Mouse (Mus musculus): ENCODE data around the gene Capn2.

Capn2 gene

DNA sequence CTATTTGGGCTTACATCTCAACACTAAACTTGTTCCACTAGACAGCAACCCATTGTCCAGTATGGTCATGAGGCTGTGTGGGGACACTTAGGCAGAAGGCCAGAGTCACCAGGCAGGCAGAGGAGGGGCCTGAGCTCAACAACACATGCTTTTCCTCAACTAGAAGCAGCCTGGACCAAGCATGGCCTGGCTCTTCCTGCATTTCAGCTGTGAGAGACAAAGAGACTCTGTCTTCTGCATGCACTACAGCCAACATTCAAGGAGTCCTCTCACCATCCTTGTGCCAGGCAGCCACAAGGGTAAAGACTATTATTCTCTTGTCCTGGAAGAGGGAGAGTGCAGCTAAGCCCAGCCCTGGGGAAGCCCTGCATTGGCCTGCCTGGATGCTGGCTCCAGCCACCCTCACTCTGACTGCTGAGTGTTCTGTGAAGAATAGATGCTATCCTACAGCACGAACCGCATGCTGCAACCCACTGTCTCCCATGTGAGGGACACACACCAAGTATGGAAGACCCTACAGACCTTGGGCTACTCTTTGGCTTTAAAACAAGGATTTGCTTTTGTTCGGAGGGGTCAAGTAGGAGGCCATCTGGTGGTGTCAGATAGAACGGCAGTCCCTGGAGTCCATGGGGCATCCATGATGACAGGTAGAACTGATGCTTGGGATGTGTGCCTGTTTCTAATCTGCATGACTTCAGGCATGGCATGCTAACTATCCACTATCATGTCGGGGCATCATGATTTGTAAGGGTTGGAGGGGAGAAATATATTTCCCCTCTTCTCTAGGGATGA is 42.2 kb downstream of the Capn2 start:
- no peak for DNase-seq (ENCODE audit: extremely low spot score, low read depth, low spot score)

DNA sequence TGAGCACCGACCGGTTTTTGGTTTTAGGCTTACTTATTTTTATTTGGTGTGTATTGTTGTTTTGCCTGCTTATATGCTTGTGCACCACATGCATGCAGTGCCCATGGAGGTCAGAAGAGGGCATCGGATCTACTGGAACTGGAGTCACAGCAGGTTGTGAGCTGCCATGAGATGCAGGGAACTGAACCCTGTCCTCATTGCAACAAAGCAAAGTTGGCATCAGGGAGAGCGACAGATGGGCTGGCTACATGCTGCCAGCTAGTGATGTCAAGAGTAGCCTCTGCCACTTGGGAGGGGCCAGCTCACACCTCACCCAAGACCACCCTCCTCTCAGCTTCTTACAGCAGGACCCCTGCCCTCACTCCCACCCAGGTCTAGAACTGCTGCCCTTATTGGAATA is 51.4 kb downstream of the Capn2 start:
- no peak for DNase-seq (ENCODE audit: extremely low spot score, low read depth, low spot score)

DNA sequence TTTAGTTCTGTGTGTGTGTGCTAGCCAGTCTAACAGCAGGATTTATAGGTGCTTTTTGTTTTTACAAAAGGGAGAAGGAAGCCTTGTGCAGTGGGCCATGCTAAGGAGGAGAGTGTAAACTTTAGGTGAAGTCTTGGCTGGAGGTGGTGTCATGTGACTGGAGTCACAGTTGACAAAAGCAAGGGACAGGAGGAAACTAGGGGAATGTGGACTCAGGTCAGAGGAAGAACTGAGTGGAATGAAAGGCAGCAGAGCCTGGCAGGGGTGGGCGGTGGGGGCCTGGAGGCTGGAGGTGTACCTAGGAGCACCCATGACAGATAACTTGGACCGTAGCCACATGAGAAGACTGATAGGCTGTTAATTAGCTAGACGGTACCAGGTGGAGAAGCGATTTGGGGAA is 52.1 kb downstream of the Capn2 start:
- no peak for DNase-seq (ENCODE audit: extremely low spot score, low read depth, low spot score)

DNA sequence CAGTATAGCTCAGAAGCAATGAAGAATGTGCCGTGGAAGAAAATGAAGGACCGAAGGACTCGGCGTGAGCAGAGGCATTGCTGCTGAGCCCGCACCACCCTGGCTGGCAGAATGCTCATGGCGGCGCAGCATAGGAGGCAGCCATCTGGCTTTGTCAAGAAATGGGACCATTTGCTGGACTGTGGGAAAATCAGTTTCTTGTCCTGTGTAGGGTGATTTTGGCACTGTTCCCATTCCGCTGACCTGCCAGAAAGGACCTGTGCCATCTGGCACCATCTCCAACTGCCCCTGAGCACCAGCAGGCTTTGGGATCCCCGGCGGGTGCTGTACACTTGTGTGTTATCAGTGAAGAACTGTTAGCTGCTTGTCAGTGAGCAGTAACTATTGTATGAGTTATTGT is 55.6 kb downstream of the Capn2 start:
- no peak for DNase-seq (ENCODE audit: extremely low spot score, low read depth, low spot score)

DNA sequence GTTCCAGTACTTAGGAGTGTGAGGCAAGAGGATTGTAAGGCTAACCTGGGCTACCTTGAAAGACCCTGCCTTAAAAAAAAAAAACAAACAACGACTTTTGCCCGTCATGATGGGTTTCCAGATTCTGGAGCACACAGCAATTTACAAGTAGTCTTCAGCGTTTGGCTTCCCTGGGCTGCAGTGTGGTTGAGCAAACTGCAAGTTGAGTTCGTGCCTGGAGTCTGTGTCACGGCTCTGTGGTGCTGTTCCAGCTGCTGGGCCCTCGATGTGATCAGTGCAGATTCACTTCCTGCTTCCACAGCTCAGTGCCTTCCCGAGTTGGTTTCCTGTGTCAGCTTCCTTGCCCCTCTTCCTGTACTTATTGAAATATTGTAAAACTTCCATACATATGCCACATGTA is 56.1 kb downstream of the Capn2 start:
- DNase-seq (ENCODE audit: extremely low spot score, low read depth, low spot score), result no peak

DNA sequence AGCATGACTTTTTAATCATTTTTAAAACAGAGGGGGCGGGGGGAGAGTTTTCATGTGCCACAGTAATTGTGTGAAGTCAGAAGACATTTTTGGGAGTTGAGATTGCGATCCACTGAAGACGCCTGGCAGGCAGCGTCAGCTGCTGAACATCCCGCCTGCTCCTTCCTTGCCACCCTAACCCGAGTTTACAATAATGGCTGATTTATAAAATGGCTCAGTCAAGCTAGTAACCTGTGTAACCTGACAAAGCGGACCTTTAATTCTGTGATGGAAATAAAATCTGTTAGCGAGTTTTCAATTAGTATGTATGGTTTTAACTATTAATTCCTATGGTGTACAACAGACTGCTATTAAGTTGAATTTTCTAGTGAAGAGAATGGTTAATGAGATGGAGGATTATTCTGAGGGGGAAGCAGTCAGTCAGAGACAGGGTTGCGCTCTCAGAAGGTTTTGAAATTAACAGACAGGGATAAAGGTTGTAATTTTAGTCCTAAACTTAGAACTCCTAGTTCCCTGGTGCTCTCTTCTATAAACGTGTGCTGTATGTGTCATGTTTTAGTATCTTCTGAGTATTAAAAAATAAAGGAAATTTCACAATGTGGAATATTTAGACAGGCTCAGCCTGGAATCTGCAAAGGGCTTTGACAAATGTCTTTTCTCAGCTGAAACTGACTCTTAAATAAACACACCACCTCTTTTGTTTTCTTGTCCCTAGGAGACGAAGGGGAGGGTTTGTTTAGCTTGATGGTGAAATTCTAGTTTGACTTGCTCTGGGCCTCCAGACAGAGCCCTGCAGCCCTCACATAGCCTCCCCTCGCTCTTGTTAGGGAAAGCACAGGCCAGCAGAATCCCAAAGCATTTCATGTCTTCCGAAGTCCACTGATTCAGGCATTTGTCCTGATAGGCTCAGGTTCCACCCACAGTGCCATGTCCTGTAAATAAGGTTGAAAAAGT is 56.8 kb downstream of the Capn2 start:
- no peak for DNase-seq (ENCODE audit: extremely low spot score, low read depth, low spot score)

DNA sequence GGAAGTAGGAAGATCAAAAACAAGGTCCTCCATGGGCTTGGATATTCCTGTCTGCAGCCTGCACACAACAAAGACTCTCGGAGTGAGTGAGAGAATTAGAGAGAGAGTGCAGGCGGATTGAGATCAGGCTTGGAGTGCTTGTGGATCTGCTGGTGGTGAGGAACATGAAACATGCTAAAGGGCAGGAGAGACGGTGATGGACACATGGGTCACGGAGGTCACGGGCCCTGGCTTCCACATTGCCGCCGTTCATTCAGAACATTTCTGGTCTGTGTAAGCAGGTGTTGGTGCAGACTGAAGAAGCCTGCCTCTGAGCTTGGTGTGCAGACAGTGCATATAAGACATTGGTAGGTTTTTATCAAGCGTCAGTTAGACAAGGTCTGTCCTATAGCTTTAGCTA is 58.0 kb downstream of the Capn2 start:
- no peak for DNase-seq (ENCODE audit: extremely low spot score, low read depth, low spot score)

DNA sequence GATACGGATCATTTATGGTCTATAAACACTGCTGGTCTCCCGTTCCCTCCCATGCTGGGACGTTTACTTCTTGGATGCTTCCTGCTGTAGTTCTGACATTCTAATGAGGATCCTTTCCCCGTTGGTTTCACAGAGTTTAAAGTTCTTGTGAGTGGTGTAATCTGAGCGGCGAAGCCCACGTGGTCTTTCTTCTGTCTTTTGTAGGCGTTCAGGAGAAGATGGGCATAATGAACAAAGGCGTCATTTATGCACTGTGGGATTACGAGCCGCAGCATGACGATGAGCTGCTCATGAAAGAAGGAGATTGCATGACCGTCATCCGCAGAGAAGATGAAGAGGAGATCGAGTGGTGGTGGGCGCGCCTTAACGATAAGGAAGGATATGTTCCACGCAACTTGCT is 58.9 kb downstream of the Capn2 start:
- no peak for DNase-seq (ENCODE audit: extremely low spot score, low read depth, low spot score)

DNA sequence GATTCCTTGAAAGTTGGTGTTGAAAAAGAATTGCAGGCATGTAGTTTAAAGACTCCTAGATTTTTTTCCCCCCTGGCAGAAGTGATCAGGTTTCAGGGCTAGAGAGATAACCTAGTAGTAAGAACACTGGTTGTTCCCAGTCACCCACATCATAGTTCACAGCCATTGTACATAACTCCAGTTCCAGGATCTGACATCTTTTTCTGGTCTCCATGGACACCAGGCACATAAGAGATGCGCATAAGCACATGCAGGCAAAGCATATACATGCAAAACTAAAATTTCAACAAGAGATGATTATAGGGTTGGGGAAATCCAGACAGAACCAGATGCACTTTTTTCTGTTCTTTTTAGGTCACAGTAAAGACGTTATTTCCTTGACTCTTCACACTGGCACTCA is 62.3 kb downstream of the Capn2 start:
- no peak for DNase-seq (ENCODE audit: extremely low spot score, low read depth, low spot score)

DNA sequence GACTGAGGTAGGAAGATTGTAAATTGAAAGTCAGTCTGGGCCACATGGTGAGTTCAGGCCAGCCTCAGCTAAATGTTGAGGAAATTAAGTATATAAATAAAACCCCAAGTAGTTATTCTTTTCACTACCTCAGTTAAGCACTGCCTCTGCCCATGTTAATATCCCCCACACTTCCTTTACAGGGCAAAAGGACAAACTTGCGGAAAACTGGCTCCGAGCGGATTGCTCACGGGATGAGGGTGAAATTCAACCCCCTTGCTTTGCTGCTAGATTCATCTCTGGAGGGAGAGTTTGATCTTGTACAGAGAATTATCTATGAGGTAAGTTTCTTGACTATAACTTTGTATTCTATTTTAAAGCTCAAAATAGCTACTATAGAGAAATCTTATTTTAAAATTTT is 64.9 kb downstream of the Capn2 start:
- no peak for DNase-seq (ENCODE audit: extremely low spot score, low read depth, low spot score)

DNA sequence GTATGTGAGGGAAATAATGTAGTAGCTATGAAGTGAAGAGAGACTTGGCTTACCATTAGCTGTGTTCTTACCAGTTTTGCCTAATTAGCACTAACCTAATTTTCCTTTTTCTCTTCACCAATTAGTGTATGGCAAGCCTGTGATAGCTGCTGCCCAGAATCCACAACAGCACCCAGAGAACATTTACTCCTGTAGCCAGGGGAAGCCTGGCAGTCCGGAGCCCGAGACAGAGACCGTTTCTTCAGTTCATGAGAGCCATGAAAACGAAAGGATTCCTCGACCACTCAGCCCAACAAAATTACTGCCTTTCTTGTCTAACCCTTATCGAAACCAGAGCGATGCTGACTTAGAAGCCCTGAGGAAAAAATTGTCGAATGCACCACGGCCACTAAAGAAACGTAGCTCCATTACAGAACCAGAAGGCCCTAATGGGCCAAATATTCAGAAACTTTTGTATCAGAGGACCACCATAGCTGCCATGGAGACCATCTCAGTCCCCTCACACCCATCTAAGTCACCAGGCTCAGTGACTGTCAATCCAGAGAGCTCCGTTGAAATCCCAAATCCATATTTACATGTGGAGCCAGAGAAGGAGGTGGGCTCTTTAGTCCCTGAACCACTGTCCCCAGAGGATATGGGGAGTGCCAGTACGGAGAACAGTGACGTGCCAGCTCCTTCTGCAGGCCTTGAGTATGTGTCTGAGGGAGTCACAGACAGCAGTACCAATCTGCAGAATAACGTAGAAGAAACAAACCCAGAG is 69.0 kb downstream of the Capn2 start:
- DNase-seq (ENCODE audit: extremely low spot score, low read depth, low spot score), result no peak

DNA sequence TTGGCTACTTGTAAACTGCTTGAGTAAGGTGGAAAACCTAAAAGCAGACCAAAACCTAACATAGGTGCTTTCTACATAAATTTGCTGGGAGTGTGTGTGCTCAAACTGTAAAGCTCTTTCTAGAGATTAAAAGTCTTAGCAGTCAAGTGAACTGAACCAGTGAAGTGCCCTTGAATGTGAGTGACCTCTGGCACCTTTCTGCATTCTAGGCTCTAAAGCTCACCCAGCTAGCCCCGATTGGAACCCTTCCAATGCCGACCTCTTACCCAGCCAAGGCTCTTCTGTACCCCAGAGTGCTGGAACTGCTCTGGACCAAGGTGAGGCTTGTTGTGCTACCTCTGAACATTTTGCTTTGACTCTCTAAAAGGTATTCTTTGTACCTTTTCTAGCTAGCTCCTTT is 73.3 kb downstream of the Capn2 start:
- no peak for DNase-seq (ENCODE audit: extremely low spot score, low read depth, low spot score)

DNA sequence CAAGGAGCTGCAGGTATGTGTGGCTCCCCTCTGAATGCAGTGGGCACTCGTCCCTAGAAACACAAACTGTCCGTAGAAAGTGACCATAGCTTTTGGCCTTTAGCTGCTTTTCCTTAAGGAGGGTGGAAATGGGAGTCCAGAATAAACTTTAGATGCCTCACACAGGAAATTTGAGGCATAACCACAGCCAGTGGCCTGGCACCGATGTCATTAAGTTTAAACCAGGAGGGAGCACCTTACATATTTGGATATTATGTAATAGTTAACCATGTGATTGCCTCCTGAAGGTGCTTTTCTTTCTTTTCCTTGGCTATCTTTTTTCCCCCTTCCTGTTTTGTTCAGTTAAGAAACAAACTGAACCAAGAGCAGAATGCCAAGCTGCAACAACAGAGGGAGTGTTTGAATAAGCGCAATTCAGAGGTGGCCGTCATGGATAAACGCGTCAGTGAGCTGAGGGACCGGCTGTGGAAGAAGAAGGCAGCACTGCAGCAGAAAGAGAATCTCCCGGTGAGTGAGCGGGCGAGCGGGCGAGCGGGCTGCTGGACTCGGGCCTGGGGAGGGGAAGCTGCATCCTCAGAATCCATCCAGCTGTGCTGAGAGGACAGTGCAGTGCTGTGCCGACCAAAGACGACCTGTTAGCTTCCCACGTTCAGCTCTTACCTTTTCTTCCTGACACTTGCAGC is 75.5 kb downstream of the Capn2 start:
- DNase-seq (ENCODE audit: extremely low spot score, low read depth, low spot score), result no peak

DNA sequence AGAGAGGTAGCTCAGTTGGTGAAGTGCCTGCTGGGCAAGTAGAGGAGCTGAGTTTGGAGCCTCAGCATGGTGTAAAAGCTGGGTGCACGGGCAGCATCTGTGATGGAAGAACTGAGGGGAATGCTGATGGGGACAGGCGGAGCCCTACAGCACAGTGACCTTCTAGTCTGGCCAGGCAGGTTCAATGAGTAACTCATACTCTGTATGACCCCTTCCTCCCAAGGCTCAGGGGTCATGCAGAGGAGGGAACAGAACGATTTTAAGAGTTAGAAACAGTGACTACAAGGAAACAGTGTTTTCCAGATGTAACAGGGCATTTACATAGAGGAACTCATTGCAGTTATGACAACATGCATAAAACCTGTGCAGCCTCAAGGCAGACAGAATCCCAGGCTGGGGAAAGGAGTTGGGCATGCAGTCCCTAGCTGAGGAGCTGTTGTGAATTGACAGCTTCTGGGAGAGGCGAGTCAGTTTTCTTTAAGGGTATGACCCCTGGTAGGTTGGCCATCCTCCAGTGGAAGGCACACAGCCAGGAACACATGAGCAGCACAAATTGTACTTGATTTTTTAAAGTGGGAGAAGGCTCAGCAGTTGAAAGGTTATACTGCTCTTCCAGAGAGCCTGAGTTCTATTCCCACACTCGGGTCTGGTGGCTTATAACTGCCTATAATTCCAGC is 77.7 kb downstream of the Capn2 start:
- no peak for DNase-seq (ENCODE audit: extremely low spot score, low read depth, low spot score)

DNA sequence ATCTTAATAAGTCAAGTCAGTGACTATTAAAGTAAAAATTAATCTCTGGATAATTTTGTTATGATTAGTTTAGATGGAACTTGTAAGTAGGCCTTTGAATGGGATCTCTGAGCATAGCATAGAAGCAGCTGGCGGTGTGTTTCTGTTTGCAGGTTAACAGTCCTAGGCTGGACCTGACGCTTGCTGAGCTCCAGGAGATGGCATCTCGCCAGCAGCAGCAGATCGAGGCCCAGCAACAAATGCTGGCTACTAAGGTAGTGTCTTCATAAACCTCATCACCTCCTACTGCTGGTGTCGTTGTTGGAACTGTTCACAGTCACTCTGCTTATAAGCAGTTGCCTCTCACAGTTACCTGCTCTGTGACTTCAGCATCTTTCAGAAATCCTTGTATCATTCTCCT is 80.7 kb downstream of the Capn2 start:
- DNase-seq (ENCODE audit: extremely low spot score, low read depth, low spot score), result no peak

DNA sequence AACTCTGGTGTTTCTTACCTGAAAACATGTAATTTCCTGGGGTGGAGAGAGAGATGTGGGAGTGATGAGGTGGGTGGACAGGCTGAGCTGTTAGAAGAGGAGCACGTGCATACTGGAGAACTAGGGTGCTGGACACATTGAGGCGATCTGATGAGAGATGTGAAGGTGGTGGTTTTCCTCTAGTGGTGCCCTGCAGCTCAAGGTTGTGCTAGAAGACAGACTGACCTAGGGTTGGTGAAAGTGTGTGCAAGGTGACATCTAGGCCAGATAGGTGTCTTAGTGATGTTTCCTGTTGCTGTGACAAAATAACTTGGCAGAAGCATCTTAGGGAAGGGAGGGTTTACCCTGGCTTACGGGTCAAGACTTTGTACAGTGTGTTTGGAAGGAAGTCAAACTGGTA is 85.3 kb downstream of the Capn2 start:
- DNase-seq (ENCODE audit: extremely low spot score, low read depth, low spot score), result no peak

DNA sequence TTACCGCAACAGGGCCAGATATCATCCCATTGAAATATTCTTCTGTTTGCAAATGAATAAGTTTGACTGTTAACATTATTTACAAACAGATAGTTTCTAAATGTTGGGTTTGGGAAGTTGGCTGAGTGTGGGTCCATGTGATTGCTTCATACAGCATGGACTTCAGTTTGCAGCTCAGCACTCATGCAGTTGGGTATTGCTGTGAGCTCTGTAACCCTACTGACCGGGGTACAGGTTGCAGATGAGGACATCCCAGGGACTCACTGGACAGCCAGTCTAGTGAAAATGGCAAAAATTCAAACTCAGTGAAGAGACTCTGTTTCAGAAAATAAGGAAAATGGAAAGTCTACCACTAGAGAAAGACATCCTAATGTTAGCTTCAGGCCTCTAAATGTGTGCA is 86.7 kb downstream of the Capn2 start:
- no peak for DNase-seq (ENCODE audit: extremely low spot score, low read depth, low spot score)

DNA sequence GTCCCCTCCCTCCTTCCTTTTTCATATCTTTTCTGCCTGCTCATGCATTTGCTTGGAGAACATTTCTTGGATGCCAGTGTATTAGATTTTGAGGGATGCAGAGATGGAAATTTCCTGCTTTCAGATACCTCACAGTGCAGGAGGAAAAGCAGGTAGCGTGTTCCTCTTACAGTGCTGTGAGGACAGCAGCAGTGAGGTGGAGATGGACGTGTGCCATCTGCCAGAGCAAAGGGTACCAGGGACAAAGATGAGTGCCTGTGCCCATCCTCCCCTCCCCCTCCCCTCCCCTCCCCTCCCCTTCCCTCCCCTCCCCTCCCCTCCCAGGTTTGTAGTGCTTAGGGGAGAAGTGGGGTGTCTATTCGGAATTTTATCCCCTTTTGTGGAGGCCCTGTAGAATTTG is 87.6 kb downstream of the Capn2 start:
- no peak for DNase-seq (ENCODE audit: extremely low spot score, low read depth, low spot score)

DNA sequence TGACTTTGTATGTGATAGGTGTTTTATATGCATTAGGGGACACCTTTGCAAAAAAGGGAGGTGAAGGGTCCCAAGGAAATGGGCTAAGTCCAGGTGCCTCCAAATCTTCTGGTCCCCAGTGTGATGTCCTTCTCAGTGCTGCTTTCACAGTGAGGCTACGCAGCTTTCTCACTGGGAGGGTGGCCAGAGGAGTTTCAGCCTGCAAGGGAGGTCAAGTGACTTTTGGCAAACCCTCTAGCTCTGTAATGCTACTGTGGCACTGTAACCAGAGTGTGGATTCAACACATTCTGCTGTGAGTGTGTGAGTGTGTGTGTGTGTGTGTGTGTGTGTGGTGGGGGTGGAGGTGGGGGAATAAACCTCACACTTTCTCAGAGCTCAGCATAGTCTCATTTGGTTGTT is 90.0 kb downstream of the Capn2 start:
- DNase-seq (ENCODE audit: extremely low spot score, low read depth, low spot score), result no peak

DNA sequence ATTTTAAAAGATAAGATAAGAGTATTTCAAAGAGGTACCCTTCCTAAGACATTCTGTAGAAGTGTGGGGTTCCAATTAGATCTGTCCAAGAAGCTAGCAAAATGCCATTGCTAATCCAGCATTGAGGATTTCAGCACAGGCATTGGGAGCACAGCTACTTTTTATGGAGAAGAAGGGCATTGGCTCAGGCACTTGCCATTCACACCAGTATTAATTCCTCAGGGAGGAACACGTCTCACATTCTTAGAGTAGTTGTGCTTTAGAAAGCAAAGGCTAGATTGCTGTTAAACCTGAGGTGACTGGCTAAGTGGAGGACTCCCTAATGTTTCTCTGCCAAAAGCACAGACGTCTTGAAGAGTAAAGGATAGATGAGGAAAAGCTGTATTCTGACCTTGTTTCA is 91.0 kb downstream of the Capn2 start:
- no peak for DNase-seq (ENCODE audit: extremely low spot score, low read depth, low spot score)
